Mouse (Mus musculus) MEL (cell line): Measurements from ENCODE around the gene 4921507P07Rik. TPM values are rescaled to one million over a fixed set of nuclear protein-coding genes. Genes with fewer than 3 reads are reported as not detected.

Source experiments
- DNase-seq: peaks from one replicate; pipeline ENCODE4 v3.0.0; 2011; ENCODE audit warnings: low read depth, low spot score
- H3K27ac ChIP-seq: 2 replicates; pipeline ENCODE4 v1.5.1; 2012; ENCODE audit warnings: low read depth, mild to moderate bottlenecking, control low read depth, low read length, moderate library complexity; ENCODE audit not compliant: control insufficient read depth
- H3K27me3 ChIP-seq, 2 experiments: fragments of 150-350 bp in 1 of 2; sonication (generic) in 1 of 2; 2 replicates each; pipeline ENCODE4 v1.6.1; 2012; ENCODE audit warnings: low read length in 2 of 2, mild to moderate bottlenecking in 2 of 2, improper control_type of control experiment in 1 of 2, moderate library complexity in 1 of 2; ENCODE audit not compliant: insufficient read depth in 2 of 2, control insufficient read depth in 1 of 2
- H3K36me3 ChIP-seq, 2 experiments: 2 replicates each; pipeline ENCODE4 v1.6.1; 2012 to 2014; ENCODE audit warnings: low read length in 2 of 2, improper control_type of control experiment in 1 of 2, inconsistent platforms in 1 of 2, mild to moderate bottlenecking in 1 of 2; ENCODE audit not compliant: insufficient read depth in 2 of 2, control insufficient read depth in 1 of 2
- H3K4me1 ChIP-seq, 2 experiments: fragments of 150-350 bp in 1 of 2; sonication (generic) in 1 of 2; 2 replicates each; pipeline ENCODE4 v1.6.1; 2012; ENCODE audit warnings: low read length in 2 of 2, improper control_type of control experiment in 1 of 2, mild to moderate bottlenecking in 1 of 2; ENCODE audit not compliant: insufficient read depth in 2 of 2, control insufficient read depth in 1 of 2
- H3K4me3 ChIP-seq, 2 experiments: fragments of 150-350 bp in 1 of 2; sonication (generic) in 1 of 2; 2 replicates each; pipeline ENCODE4 v1.5.1; 2012; ENCODE audit warnings: low read depth in 2 of 2, low read length in 2 of 2, mild to moderate bottlenecking in 2 of 2, moderate library complexity in 2 of 2, control low read depth in 1 of 2, improper control_type of control experiment in 1 of 2; ENCODE audit not compliant: control insufficient read depth in 1 of 2, insufficient read depth in 1 of 2
- H3K79me2 ChIP-seq: 2 replicates; pipeline ENCODE4 v1.6.1; 2012; ENCODE audit warnings: mild to moderate bottlenecking, low read length, moderate library complexity; ENCODE audit not compliant: control insufficient read depth, poor library complexity, insufficient read depth
- H3K9ac ChIP-seq: 2 replicates; pipeline ENCODE4 v1.6.1; 2012; ENCODE audit warnings: low read depth, mild to moderate bottlenecking, control low read depth, low read length, moderate library complexity; ENCODE audit not compliant: control insufficient read depth, poor library complexity, severe bottlenecking
- H3K9me3 ChIP-seq: fragments of 150-350 bp; sonication (generic); replicated peaks from 2 replicates; pipeline ENCODE4 v1.6.1; 2012; ENCODE audit warnings: mild to moderate bottlenecking, low read length, improper control_type of control experiment, moderate library complexity; ENCODE audit not compliant: insufficient read depth
- CHD1 ChIP-seq: IDR thresholded peaks from 2 replicates; pipeline ENCODE4 v1.6.1; 2012; ENCODE audit warnings: low read depth, mild to moderate bottlenecking, inconsistent platforms, low read length, improper control_type of control experiment
- CHD2 ChIP-seq: IDR thresholded peaks from 2 replicates; pipeline ENCODE4 v1.6.1; 2011; ENCODE audit warnings: low read length, improper control_type of control experiment
- CTCF ChIP-seq, 3 experiments: IDR thresholded peaks in 2 of 3; conservative IDR thresholded peaks in 1 of 3; 2 replicates each; pipeline ENCODE4 v1.5.1; 2011 to 2012; ENCODE audit warnings: low read length in 3 of 3, low read depth in 2 of 3, mild to moderate bottlenecking in 2 of 3, improper control_type of control experiment in 1 of 3, inconsistent platforms in 1 of 3, mixed read lengths in 1 of 3, moderate library complexity in 1 of 3; ENCODE audit not compliant: control insufficient read depth in 1 of 3, insufficient read depth in 1 of 3, poor library complexity in 1 of 3, severe bottlenecking in 1 of 3
- E2F4 ChIP-seq: IDR thresholded peaks from 2 replicates; pipeline ENCODE4 v1.6.1; 2011; ENCODE audit warnings: low read depth, low read length, improper control_type of control experiment, borderline replicate concordance
- EP300 ChIP-seq, 2 experiments: IDR thresholded peaks; 2 replicates each; pipeline ENCODE4 v1.6.1; 2011; ENCODE audit warnings: improper control_type of control experiment in 2 of 2, low read length in 2 of 2, low read depth in 1 of 2, mild to moderate bottlenecking in 1 of 2
- ETS1 ChIP-seq: IDR thresholded peaks from 2 replicates; pipeline ENCODE4 v1.6.1; 2012; ENCODE audit warnings: low read depth, mild to moderate bottlenecking, inconsistent platforms, low read length, improper control_type of control experiment, moderate library complexity
- GABPA ChIP-seq: IDR thresholded peaks from 2 replicates; pipeline ENCODE4 v1.6.1; 2012; ENCODE audit warnings: low read depth, mild to moderate bottlenecking, inconsistent platforms, low read length, improper control_type of control experiment, moderate library complexity
- GATA1 ChIP-seq: IDR thresholded peaks from 2 replicates; pipeline ENCODE4 v1.6.1; 2011; ENCODE audit warnings: low read depth, low read length, improper control_type of control experiment
- HCFC1 ChIP-seq: IDR thresholded peaks from 2 replicates; pipeline ENCODE4 v1.6.1; 2012; ENCODE audit warnings: low read depth, mild to moderate bottlenecking, inconsistent platforms, low read length, improper control_type of control experiment, moderate library complexity
- JUND ChIP-seq: IDR thresholded peaks from 2 replicates; pipeline ENCODE4 v1.6.1; 2011; ENCODE audit warnings: low read depth, mild to moderate bottlenecking, improper control_type of control experiment, low read length
- MAX ChIP-seq: IDR thresholded peaks from 2 replicates; pipeline ENCODE4 v1.6.1; 2011; ENCODE audit warnings: low read length, improper control_type of control experiment
- MAZ ChIP-seq: IDR thresholded peaks from 2 replicates; pipeline ENCODE4 v1.6.1; 2012; ENCODE audit warnings: low read depth, mild to moderate bottlenecking, inconsistent platforms, low read length, improper control_type of control experiment
- MXI1 ChIP-seq: IDR thresholded peaks from 2 replicates; pipeline ENCODE4 v1.6.1; 2011; ENCODE audit warnings: mild to moderate bottlenecking, low read depth, low read length, improper control_type of control experiment
- MYB ChIP-seq: IDR thresholded peaks from 2 replicates; pipeline ENCODE4 v1.6.1; 2011; ENCODE audit warnings: mild to moderate bottlenecking, low read depth, low read length, improper control_type of control experiment
- MYC ChIP-seq: IDR thresholded peaks from 2 replicates; pipeline ENCODE4 v1.6.1; 2011; ENCODE audit warnings: low read depth, mild to moderate bottlenecking, low read length, improper control_type of control experiment, moderate library complexity
- NELFE ChIP-seq: IDR thresholded peaks from 2 replicates; pipeline ENCODE4 v1.6.1; 2011; ENCODE audit warnings: low read depth, low read length, improper control_type of control experiment
- POLR2AphosphoS2 ChIP-seq: IDR thresholded peaks from 2 replicates; pipeline ENCODE4 v1.6.1; 2011; ENCODE audit warnings: low read length, improper control_type of control experiment
- RAD21 ChIP-seq: IDR thresholded peaks from 2 replicates; pipeline ENCODE4 v1.6.1; 2011; ENCODE audit warnings: mild to moderate bottlenecking, low read depth, low read length, improper control_type of control experiment
- RCOR1 ChIP-seq: IDR thresholded peaks from 2 replicates; pipeline ENCODE4 v1.6.1; 2012; ENCODE audit warnings: low read depth, mild to moderate bottlenecking, inconsistent platforms, low read length, improper control_type of control experiment
- SMC3 ChIP-seq: IDR thresholded peaks from 2 replicates; pipeline ENCODE4 v1.6.1; 2011; ENCODE audit warnings: low read depth, low read length, improper control_type of control experiment
- TAL1 ChIP-seq: IDR thresholded peaks from 2 replicates; pipeline ENCODE4 v1.6.1; 2012; ENCODE audit warnings: mild to moderate bottlenecking, inconsistent platforms, low read length, moderate library complexity, mixed read lengths
- TBP ChIP-seq: IDR thresholded peaks from 2 replicates; pipeline ENCODE4 v1.8.0; 2011; ENCODE audit warnings: low read depth, low read length, improper control_type of control experiment
- TCF12 ChIP-seq: IDR thresholded peaks from 2 replicates; pipeline ENCODE4 v1.6.1; 2014; ENCODE audit warnings: low read depth, mild to moderate bottlenecking, inconsistent platforms, low read length, improper control_type of control experiment, moderate library complexity
- USF2 ChIP-seq, 2 experiments: IDR thresholded peaks; 2 replicates each; pipeline ENCODE4 v1.6.1; 2011 to 2012; ENCODE audit warnings: improper control_type of control experiment in 2 of 2, low read length in 2 of 2, borderline replicate concordance in 1 of 2, inconsistent platforms in 1 of 2, low read depth in 1 of 2, mild to moderate bottlenecking in 1 of 2; ENCODE audit not compliant: insufficient read depth in 1 of 2
- ZKSCAN1 ChIP-seq: IDR thresholded peaks from 2 replicates; pipeline ENCODE4 v1.6.1; 2012; ENCODE audit warnings: low read depth, mild to moderate bottlenecking, inconsistent platforms, low read length, improper control_type of control experiment, moderate library complexity
- ZMIZ1 ChIP-seq: IDR thresholded peaks from 2 replicates; pipeline ENCODE4 v1.6.1; 2012; ENCODE audit warnings: low read depth, mild to moderate bottlenecking, inconsistent platforms, low read length, improper control_type of control experiment, moderate library complexity
- ZNF384 ChIP-seq: IDR thresholded peaks from 2 replicates; pipeline ENCODE4 v1.6.1; 2012; ENCODE audit warnings: low read depth, mild to moderate bottlenecking, inconsistent platforms, low read length, improper control_type of control experiment
- polyA plus RNA-seq, 2 experiments: library from polyadenylated mRNA; stranded (reverse) in 1 of 2; unstranded in 1 of 2; fragments of >175 nt in 1 of 2; fragments of >200 nt in 1 of 2; gene quantifications; 2 replicates each; pipeline versions ENCODE4 v1.2.1 to v1.2.4; 2012; ENCODE audit warnings: low replicate concordance in 2 of 2, low read depth in 1 of 2; ENCODE audit not compliant: insufficient read length in 2 of 2, insufficient read depth in 1 of 2, missing spikeins in 1 of 2
- total RNA-seq: library from RNA; depleted of rRNA; stranded (reverse); fragments of 300-350 nt; gene quantifications from 2 replicates; pipeline ENCODE4 v1.2.3, GENCODE M21; 2012

Gene 4921507P07Rik
- total and polyA plus RNA-seq, 3 experiments = 0.89 to 1.5 TPM; not detected in 1

- TF ChIP-seq POLR2AphosphoS2 (no peak), EP300 (IDR thresholded peaks at IDR 0.05; ENCODE audit: low read depth in 1 of 2, low read length in 2 of 2) (peak; percentile 92 to 93), JUND (no peak), CTCF (IDR thresholded peaks at IDR 0.05 in 2 of 3, conservative IDR thresholded peaks at IDR 0.05 in 1 of 3; ENCODE audit: control insufficient read depth in 1 of 3, insufficient read depth in 1 of 3, low read depth in 2 of 3, low read length in 3 of 3, poor library complexity in 1 of 3, severe bottlenecking in 1 of 3) (no peak), ETS1 (peak; percentile 87), ZNF384 (peak; percentile 64), MAZ (no peak), TCF12 (peak; percentile 91), CHD2 (no peak), TBP (no peak), GABPA (no peak), E2F4 (no peak), HCFC1 (no peak; the same call in 1 of the 2 replicates), MXI1 (peak; percentile 84), MAX (peak; percentile 86), ZKSCAN1 (no peak), RCOR1 (peak; percentile 74), GATA1 (peak; percentile 89)
These were observed 6.2 kb downstream of the 4921507P07Rik start (continued) for GRCm38 (mm10) chr6:50590234-50590633.

DNA sequence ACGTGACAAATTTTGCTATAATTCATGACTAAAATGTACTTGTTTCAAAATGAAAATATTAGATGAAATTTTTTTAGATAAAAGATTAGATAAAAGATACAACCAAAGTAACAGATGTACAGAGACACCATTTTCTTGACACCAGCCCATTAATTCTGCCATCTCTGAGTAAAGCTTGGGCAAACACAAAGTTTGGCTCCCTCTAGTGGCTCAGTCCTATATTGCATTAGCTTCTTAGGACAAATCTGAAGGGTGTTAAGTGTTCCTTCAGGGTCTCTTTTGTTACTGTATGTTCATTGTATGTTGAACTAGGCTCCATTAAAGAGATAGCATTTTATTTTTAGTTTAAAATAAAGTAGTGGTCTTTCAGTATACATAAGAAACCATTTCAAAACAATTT lies 8.2 kb downstream of the 4921507P07Rik start:
- Histone ChIP-seq H3K4me3 (no peak overlapping the region), H3K4me1 (peaks cover 9 to 19% of the 10 kb centered on the region in 2 experiments; a peak in 3 of 4 replicates), H3K79me2 (no peaks in the 10 kb centered on the region), H3K9ac (no peak overlapping the region), H3K27ac (no peak overlapping the region), H3K27me3 (no peaks in the 10 kb centered on the region), H3K9me3 (no peaks in the 10 kb centered on the region), H3K36me3 (peaks cover 0 to 17% of the 10 kb centered on the region in 2 experiments; a peak in 2 of 4 replicates)
- peak; percentile 89 for DNase-seq
- TF ChIP-seq ZMIZ1 = no peak
- TF ChIP-seq TBP = no peak
- TF ChIP-seq SMC3 = peak; percentile 40
- TF ChIP-seq TAL1 = no peak
- no peak for TF ChIP-seq MYC
- TF ChIP-seq MYB = no peak
- TF ChIP-seq JUND = 0 out of 2 replicates have a peak, but pooled peaks have one; percentile 11
- TF ChIP-seq CHD1 = no peak
- TF ChIP-seq RAD21 = peak; percentile 47
- TF ChIP-seq CTCF (IDR thresholded peaks at IDR 0.05 in 2 of 3, conservative IDR thresholded peaks at IDR 0.05 in 1 of 3; ENCODE audit: control insufficient read depth in 1 of 3, insufficient read depth in 1 of 3, low read depth in 2 of 3, low read length in 3 of 3, poor library complexity in 1 of 3, severe bottlenecking in 1 of 3) = peak in 2 of 3 experiments; percentile 80 to 81; a peak in 4 of 6 replicates
- no peak for TF ChIP-seq TCF12
- no peak for TF ChIP-seq USF2 (IDR thresholded peaks at IDR 0.05; ENCODE audit: borderline replicate concordance in 1 of 2, insufficient read depth in 1 of 2, low read depth in 1 of 2, low read length in 2 of 2)
- no peak for TF ChIP-seq NELFE
- TF ChIP-seq GATA1 = no peak; the same call in 1 of the 2 replicates
